Mouse (Mus musculus) ES-Bruce4 (cell line): Measurements from ENCODE around the gene Ubtf.

ENCODE experiments used
- CTCF ChIP-seq: IDR thresholded peaks from one replicate; pipeline ENCODE4 v1.8.1; 2011; ENCODE audit warnings: low read depth, low read length
- EP300 ChIP-seq: IDR thresholded peaks from 2 replicates; pipeline ENCODE4 v1.6.1; 2011; ENCODE audit warnings: low read depth, low read length; ENCODE audit not compliant: insufficient read depth
- POLR2A ChIP-seq: IDR thresholded peaks from one replicate; pipeline ENCODE4 v1.8.1; 2011; ENCODE audit warnings: low read length; ENCODE audit not compliant: insufficient read depth

GRCm38 (mm10) chr11:102349189-102349954, 29.8 kb upstream of the Ubtf start:
- TF ChIP-seq CTCF = no peak
- no peak for TF ChIP-seq EP300
- no peak for TF ChIP-seq POLR2A
